Mouse (Mus musculus) megakaryocyte-erythroid progenitor cell, adult 5-6 weeks (primary cell): ENCODE data around the gene Sema3f. TPM values are rescaled to one million over a fixed set of nuclear protein-coding genes. Genes with fewer than 3 reads are reported as not detected.
A peak's percentile ranks its signal among the peaks of the same experiment; 100 is the strongest.

Experiments
- ATAC-seq: replicated peaks from 2 replicates; pipeline ENCODE4 v1.8.0; 2016; ENCODE audit warnings: mild to moderate bottlenecking, inconsistent platforms; ENCODE audit not compliant: severe bottlenecking, poor library complexity, low FRiP score, low TSS enrichment
- total RNA-seq, 2 experiments: library from RNA; stranded (forward) in 1 of 2; stranded (reverse) in 1 of 2; fragments of 200-1000, 215-1000 nt in 1 of 2; fragments of >200 nt in 1 of 2; fragmentation: Nextera tagmentation in 1 of 2; gene quantifications; 2 replicates each; pipeline ENCODE4 v1.2.3; 2014 to 2017

The Sema3f gene
- total RNA-seq, 2 experiments from 2014 or later, result 0.94 TPM; not detected in 1

GRCm38 (mm10) chr9:107644495-107645152 lies 65.7 kb downstream of the Sema3f start:
- peak; percentile 88 for ATAC-seq

- no peak for ATAC-seq
Measured at GRCm38 (mm10) chr9:107643544-107644214, 66.6 kb downstream of the Sema3f start.

- no peak for ATAC-seq
Measured at GRCm38 (mm10) chr9:107641666-107642065, 68.6 kb downstream of the Sema3f start.

- no peak for ATAC-seq
Measured at GRCm38 (mm10) chr9:107640257-107640772, 70.0 kb downstream of the Sema3f start.

GRCm38 (mm10) chr9:107637070-107637469 lies 73.2 kb downstream of the Sema3f start:
- ATAC-seq, result no peak

DNA sequence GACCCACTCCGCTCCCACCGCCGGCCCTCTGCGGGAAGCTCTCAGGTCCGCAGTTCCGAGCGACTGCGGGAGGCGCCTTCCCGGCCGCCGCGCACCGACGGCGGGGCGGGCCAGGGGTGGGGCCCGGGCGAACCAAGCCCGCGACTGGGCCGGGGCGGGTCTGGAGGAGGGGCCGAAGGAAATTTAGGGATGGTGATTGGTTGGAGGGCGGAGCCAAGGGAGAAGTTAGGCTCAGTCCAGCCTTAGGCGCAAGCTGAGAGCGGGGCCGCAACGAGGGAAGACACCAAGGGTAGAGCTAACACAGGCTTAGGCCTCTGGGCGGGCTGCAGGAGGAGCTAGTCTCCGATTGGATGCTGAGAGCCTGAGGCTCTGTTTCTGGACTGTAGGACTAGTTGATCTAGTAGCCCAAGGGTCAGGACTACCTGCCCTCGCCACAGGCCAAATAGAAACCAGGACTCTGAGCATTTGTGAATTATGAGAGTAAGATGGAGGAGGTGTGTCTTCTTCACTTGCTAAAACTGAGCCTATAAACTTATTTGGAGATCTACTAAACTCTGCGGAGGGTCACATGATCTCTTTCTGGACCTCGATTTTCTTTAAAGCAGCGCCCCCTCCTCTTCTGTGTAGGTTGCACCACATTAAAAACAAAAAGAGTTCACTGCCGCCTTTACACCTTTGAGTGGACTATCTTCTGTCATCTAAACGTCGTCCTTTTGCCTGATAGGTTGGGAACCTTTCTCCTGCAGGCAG lies 74.8 kb downstream of the Sema3f start, which contains the start of gene Gnai2:
Gnai2 (minus strand) TSS at position 89 of the 750 bp plus-strand sequence.
- peak; percentile 83 for ATAC-seq

GRCm38 (mm10) chr9:107634406-107635278 lies 75.6 kb downstream of the Sema3f start:
- no peak for ATAC-seq

- ATAC-seq, result peak; percentile 7; the same call in 1 of the 2 replicates
Measured at GRCm38 (mm10) chr9:107633661-107634405, 76.4 kb downstream of the Sema3f start.

GRCm38 (mm10) chr9:107633091-107633660 lies 77.1 kb downstream of the Sema3f start:
- peak; percentile 60 for ATAC-seq

- peak; percentile 79 for ATAC-seq
Measured at GRCm38 (mm10) chr9:107632478-107632877, 77.8 kb downstream of the Sema3f start.

- no peak for ATAC-seq
Measured at GRCm38 (mm10) chr9:107631861-107632260, 78.4 kb downstream of the Sema3f start.

Other genes starting within 250 kb of the Sema3f start
- gene Tmem115, start 176.5 kb downstream of the Sema3f start, total RNA-seq (2014; fragmentation: Nextera tagmentation), result 15.0 and 18.4 TPM in 2 replicates
- gene Tmem115, start 176.5 kb downstream of the Sema3f start, total RNA-seq (2017), result 13.3 and 15.7 TPM in 2 replicates
- 5.3 and 16.6 TPM in 2 replicates for gene Cyb561d2, start 168.3 kb downstream of the Sema3f start, total RNA-seq (2014; fragmentation: Nextera tagmentation)
- gene Cyb561d2, start 168.3 kb downstream of the Sema3f start, total RNA-seq (2017), result 14.5 and 15.0 TPM in 2 replicates
- gene Nprl2, start 168.2 kb downstream of the Sema3f start, total RNA-seq (2014; fragmentation: Nextera tagmentation), result 14.8 and 19.1 TPM in 2 replicates
- gene Nprl2, start 168.2 kb downstream of the Sema3f start, total RNA-seq (2017), result 7.5 and 8.7 TPM in 2 replicates
- gene Zmynd10, start 163.2 kb downstream of the Sema3f start, total RNA-seq (2014; fragmentation: Nextera tagmentation), result not detected in 2 replicates
- not detected in 2 replicates for gene Zmynd10, start 163.2 kb downstream of the Sema3f start, total RNA-seq (2017)
- 24.6 and 29.3 TPM in 2 replicates for gene Rassf1, start 158.9 kb downstream of the Sema3f start, total RNA-seq (2014; fragmentation: Nextera tagmentation)
- gene Rassf1, start 158.9 kb downstream of the Sema3f start, total RNA-seq (2017), result 32.8 and 40.3 TPM in 2 replicates
- 27.2 and 33.6 TPM in 2 replicates for gene Tusc2, start 147.2 kb downstream of the Sema3f start, total RNA-seq (2014; fragmentation: Nextera tagmentation)
- gene Tusc2, start 147.2 kb downstream of the Sema3f start, total RNA-seq (2017), result 15.6 and 26.1 TPM in 2 replicates
- 7.6 and 23.6 TPM in 2 replicates for gene Hyal2, start 142.5 kb downstream of the Sema3f start, total RNA-seq (2014; fragmentation: Nextera tagmentation)
- gene Hyal2, start 142.5 kb downstream of the Sema3f start, total RNA-seq (2017), result 5.4 and 8.3 TPM in 2 replicates
- gene Hyal1, start 133.5 kb downstream of the Sema3f start, total RNA-seq (2014; fragmentation: Nextera tagmentation), result 1.1 and 5.9 TPM in 2 replicates
- gene Hyal1, start 133.5 kb downstream of the Sema3f start, total RNA-seq (2017), result 1.1 and 4.3 TPM in 2 replicates
- gene Naa80, start 131.6 kb downstream of the Sema3f start, total RNA-seq (2014; fragmentation: Nextera tagmentation), result 46.2 and 49.0 TPM in 2 replicates
- 15.8 and 25.8 TPM in 2 replicates for gene Naa80, start 131.6 kb downstream of the Sema3f start, total RNA-seq (2017)
- 5.1 and 9.4 TPM in 2 replicates for gene Hyal3, start 129.7 kb downstream of the Sema3f start, total RNA-seq (2014; fragmentation: Nextera tagmentation)
- 0.61 and 3.3 TPM in 2 replicates for gene Hyal3, start 129.7 kb downstream of the Sema3f start, total RNA-seq (2017)
- 226 and 251 TPM in 2 replicates for gene Ifrd2, start 122.8 kb downstream of the Sema3f start, total RNA-seq (2014; fragmentation: Nextera tagmentation)
- 103 and 192 TPM in 2 replicates for gene Ifrd2, start 122.8 kb downstream of the Sema3f start, total RNA-seq (2017)
- gene Sema3b, start 101.2 kb downstream of the Sema3f start, total RNA-seq (2014; fragmentation: Nextera tagmentation), result 0.50 TPM in 1 of 2 replicates, not detected in the other
- not detected in 2 replicates for gene Sema3b, start 101.2 kb downstream of the Sema3f start, total RNA-seq (2017)
- 204 and 225 TPM in 2 replicates for gene Gnai2, start 75.1 kb downstream of the Sema3f start, total RNA-seq (2014; fragmentation: Nextera tagmentation)
- 215 and 228 TPM in 2 replicates for gene Gnai2, start 75.1 kb downstream of the Sema3f start, total RNA-seq (2017)
- not detected in 2 replicates for gene Slc38a3, start 40.9 kb downstream of the Sema3f start, total RNA-seq (2014; fragmentation: Nextera tagmentation)
- gene Slc38a3, start 40.9 kb downstream of the Sema3f start, total RNA-seq (2017), result not detected in 2 replicates
- gene Gnat1, start 30.8 kb downstream of the Sema3f start, total RNA-seq (2014; fragmentation: Nextera tagmentation), result not detected in 2 replicates
- 5.3 TPM in 1 of 2 replicates, not detected in the other for gene Gnat1, start 30.8 kb downstream of the Sema3f start, total RNA-seq (2017)
- gene Rbm5, start 60.5 kb upstream of the Sema3f start, total RNA-seq (2014; fragmentation: Nextera tagmentation), result 172 and 186 TPM in 2 replicates
- gene Rbm5, start 60.5 kb upstream of the Sema3f start, total RNA-seq (2017), result 236 and 244 TPM in 2 replicates
- gene Rbm6, start 162.8 kb upstream of the Sema3f start, total RNA-seq (2014; fragmentation: Nextera tagmentation), result 123 and 150 TPM in 2 replicates
- 164 and 174 TPM in 2 replicates for gene Rbm6, start 162.8 kb upstream of the Sema3f start, total RNA-seq (2017)
- gene Mon1a, start 177.7 kb upstream of the Sema3f start, total RNA-seq (2014; fragmentation: Nextera tagmentation), result 3.7 and 7.2 TPM in 2 replicates
- 6.1 and 12.6 TPM in 2 replicates for gene Mon1a, start 177.7 kb upstream of the Sema3f start, total RNA-seq (2017)
- not detected in 2 replicates for gene Mst1r, start 196.4 kb upstream of the Sema3f start, total RNA-seq (2014; fragmentation: Nextera tagmentation)
- gene Mst1r, start 196.4 kb upstream of the Sema3f start, total RNA-seq (2017), result not detected in 2 replicates
- gene Actl11, start 218.0 kb upstream of the Sema3f start, total RNA-seq (2014; fragmentation: Nextera tagmentation), result not detected in 2 replicates
- not detected in 2 replicates for gene Actl11, start 218.0 kb upstream of the Sema3f start, total RNA-seq (2017)
- 0.22 TPM in 1 of 2 replicates, not detected in the other for gene Camkv, start 225.2 kb upstream of the Sema3f start, total RNA-seq (2014; fragmentation: Nextera tagmentation)
- gene Camkv, start 225.2 kb upstream of the Sema3f start, total RNA-seq (2017), result not detected in 2 replicates
- gene Traip, start 239.7 kb upstream of the Sema3f start, total RNA-seq (2014; fragmentation: Nextera tagmentation), result 22.4 and 31.0 TPM in 2 replicates
- gene Traip, start 239.7 kb upstream of the Sema3f start, total RNA-seq (2017), result 17.2 and 18.4 TPM in 2 replicates